Mouse (Mus musculus) bone marrow macrophage, adult 2 months (primary cell): ENCODE measurements around the gene Fut1. TPM values are rescaled to one million over a fixed set of nuclear protein-coding genes. Genes with fewer than 3 reads are reported as not detected.
A peak's percentile ranks its signal among the peaks of the same experiment; 100 is the strongest.

Experiments
- H3K27ac ChIP-seq: 2 replicates; pipeline ENCODE4 v1.5.1; 2012; ENCODE audit warnings: low read depth, low read length; ENCODE audit not compliant: insufficient read depth
- H3K4me1 ChIP-seq: 2 replicates; pipeline ENCODE4 v1.6.1; 2012; ENCODE audit warnings: low read length; ENCODE audit not compliant: control insufficient read depth, insufficient read depth
- H3K4me3 ChIP-seq: 2 replicates; pipeline ENCODE4 v1.5.1; 2012; ENCODE audit warnings: mild to moderate bottlenecking, low read length, moderate library complexity; ENCODE audit not compliant: insufficient read depth
- CTCF ChIP-seq: IDR thresholded peaks from 2 replicates; pipeline ENCODE4 v1.5.1; 2012; ENCODE audit warnings: low read depth, mild to moderate bottlenecking, low read length, moderate library complexity
- POLR2A ChIP-seq: IDR thresholded peaks from 2 replicates; pipeline ENCODE4 v1.6.1; 2012; ENCODE audit warnings: mild to moderate bottlenecking, low read depth, low read length, borderline replicate concordance
- polyA plus RNA-seq: library from polyadenylated mRNA; stranded (reverse); fragments of >200 nt; gene quantifications from 2 replicates; pipeline ENCODE4 v1.2.4, GENCODE M21; 2012; ENCODE audit not compliant: missing spikeins, insufficient read depth, insufficient read length

Gene Fut1
- polyA plus RNA-seq, 1 experiment = not detected

GRCm38 (mm10) chr7:45637710-45638109, 20.6 kb downstream of the Fut1 start:
- H3K4me3 ChIP-seq = no peak overlapping the region
- no peak overlapping the region for H3K27ac ChIP-seq
- no peak for TF ChIP-seq POLR2A
- H3K4me1 ChIP-seq = peaks cover 19% of the 10 kb centered on the region

DNA sequence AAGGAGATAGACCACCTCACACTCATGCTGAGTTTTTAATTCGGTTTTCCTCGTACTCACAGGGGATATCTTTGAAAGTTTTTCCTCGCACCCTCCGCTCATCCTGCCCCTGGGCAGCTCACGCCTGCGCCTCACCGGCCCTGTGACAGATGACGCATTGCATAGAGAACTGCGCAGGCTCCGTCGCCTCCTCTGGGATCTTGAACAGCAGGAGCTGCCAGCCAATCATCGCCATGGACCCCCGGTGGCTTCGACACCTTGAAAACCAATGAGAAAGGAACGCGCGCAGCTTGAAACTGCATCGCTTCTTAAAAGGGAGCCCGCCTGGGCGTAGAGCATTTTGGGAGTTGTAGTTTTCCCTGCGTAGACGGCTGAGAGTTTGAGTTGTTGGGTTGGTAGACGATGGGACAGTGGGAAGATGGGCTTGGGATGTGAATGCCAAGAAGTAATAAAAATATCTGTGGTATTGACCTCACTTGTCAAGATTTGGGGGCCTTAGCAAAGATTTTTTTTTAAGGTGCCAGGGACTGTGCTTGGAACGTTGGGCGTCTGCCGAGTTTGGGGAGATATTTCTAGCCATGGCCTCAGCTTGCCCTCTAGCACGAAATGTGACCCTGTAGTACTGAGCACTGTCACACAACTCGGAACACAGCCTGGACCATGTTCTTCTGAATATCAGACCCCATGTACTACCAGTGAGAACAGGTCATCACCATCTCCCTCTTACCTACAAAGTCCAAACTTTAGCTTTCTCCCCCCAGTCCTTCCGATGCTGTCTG, 21.7 kb downstream of the Fut1 start:
- Histone ChIP-seq H3K27ac (no peak overlapping the region), H3K4me1 (peaks cover 23% of the 10 kb centered on the region), H3K4me3 (no peak overlapping the region)
- TF ChIP-seq CTCF (no peak), POLR2A (no peak)

DNA sequence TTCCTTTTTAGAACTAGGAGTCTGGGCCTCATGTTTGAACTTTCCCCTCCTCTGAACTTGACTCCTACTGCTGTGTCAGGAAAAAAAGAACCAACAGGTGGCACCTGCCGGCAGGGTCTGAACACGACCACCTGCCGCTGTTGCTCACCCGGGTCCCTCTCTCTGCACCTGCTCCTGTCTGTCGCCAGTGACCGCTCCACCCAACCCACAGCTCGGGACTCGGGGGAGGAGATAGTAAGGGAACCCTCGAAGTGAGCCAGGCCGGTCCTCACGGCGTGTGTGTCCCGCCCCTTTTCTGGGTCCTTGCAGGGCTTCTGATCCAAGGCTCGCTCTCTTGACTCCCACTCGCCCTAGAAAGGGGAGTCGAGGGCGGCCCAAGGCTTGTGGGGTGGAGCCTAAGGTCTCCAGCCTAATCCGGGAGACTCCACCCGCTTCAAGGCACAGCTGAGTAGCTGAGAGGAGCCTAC, 22.5 kb downstream of the Fut1 start, which contains the start of gene Mamstr:
Gene Mamstr, plus strand, starts transcription at position 417 of the 467 bp plus-strand sequence.
- H3K27ac ChIP-seq = no peak within 1 kb of the TSS
- H3K4me3 ChIP-seq = no peak within 1 kb of the TSS
- peaks cover 23% of the 10 kb centered on the region for H3K4me1 ChIP-seq
- no peak for TF ChIP-seq POLR2A
- TF ChIP-seq CTCF = no peak

- Histone ChIP-seq H3K4me1 (peaks cover 16% of the 10 kb centered on the region), H3K4me3 (no peak overlapping the region), H3K27ac (no peak overlapping the region)
- no peak for TF ChIP-seq POLR2A
- TF ChIP-seq CTCF = no peak
Measured at GRCm38 (mm10) chr7:45640191-45640957, 23.3 kb downstream of the Fut1 start.

- Histone ChIP-seq H3K4me3 (no peak overlapping the region), H3K27ac (no peak overlapping the region), H3K4me1 (peaks cover 10% of the 10 kb centered on the region)
- no peak for TF ChIP-seq CTCF
- TF ChIP-seq POLR2A = no peak
Measured at GRCm38 (mm10) chr7:45641391-45642040, 24.4 kb downstream of the Fut1 start.

DNA sequence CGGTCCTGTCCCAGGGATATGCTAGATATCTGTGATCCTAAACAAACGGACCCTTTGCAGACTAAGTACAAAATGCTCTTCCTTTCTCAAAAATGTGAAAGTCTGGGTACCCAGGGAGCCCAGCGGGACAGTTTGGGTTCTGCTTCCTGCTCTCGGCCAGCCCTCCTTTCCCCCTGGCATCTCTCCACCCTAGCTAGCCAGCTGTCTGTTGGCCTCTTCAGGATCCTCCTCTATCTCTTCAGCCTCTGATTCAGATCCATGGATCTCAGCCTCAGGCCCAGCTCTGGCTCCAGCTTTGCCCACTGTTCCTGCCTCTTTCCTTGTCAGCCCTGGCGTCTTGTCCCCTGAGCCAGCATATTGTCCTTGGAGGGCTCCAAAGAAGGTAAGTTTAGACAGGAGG, 25.0 kb downstream of the Fut1 start:
- Histone ChIP-seq H3K4me3 (no peak overlapping the region), H3K27ac (no peak overlapping the region), H3K4me1 (peaks cover 10% of the 10 kb centered on the region)
- TF ChIP-seq POLR2A = no peak
- no peak for TF ChIP-seq CTCF

- Histone ChIP-seq H3K4me1 (peaks cover 10% of the 10 kb centered on the region), H3K4me3 (peak overlapping the region; percentile 46), H3K27ac (no peak overlapping the region)
- TF ChIP-seq POLR2A (no peak), CTCF (no peak)
Measured at GRCm38 (mm10) chr7:45642503-45643255, 25.6 kb downstream of the Fut1 start.

DNA sequence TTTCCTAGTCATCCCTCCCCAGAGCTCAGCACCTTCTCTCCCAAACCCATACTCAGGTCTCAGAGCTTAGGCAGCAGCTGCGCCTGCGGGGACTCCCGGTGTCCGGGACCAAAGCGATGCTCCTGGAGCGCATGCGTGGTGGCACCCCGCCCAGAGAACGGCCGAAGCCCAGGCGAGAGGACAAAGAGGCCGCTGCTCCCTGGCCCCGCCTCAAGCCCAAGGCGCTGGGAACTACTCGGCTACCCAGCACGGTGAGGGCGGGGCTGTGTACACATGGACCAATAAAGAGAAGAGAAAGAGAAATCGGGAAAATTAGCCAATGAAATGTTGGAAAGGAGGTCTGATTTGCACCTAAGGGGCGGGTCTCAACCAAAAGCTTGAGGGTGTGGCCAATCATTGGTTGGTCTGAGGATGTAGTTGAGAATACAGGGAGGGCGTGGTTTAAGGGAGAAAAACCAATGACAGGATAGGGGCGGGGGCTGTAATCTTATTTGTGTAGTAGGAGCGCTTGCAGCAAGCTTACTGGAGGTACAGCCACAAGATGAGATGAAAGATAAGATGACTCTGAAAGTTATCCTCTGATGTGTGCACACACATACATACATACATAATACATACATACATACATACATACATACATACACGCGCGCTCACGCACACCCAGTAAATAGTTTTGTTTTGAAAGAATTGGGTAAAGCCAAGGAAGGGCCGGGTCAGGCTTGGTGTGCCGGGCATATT, 26.5 kb downstream of the Fut1 start:
- Histone ChIP-seq H3K27ac (no peak overlapping the region), H3K4me3 (peak overlapping the region; percentile 46), H3K4me1 (peaks cover 10% of the 10 kb centered on the region)
- TF ChIP-seq CTCF = no peak
- TF ChIP-seq POLR2A = no peak
